Mouse (Mus musculus): Measurements from ENCODE around the gene Tnfrsf11a.

GRCm38 (mm10) chr1:105883498-105883897 is 103.0 kb downstream of the Tnfrsf11a start:
- TF ChIP-seq CTCF (IDR thresholded peaks at IDR 0.05; ENCODE audit: low read depth) (no peak), EP300 (IDR thresholded peaks at IDR 0.05; ENCODE audit: low read depth) (no peak)
